ENCODE assay signal across 8 mouse cellular contexts in genomic region chr2:69635064-69635701, GRCm38 (mm10). TPM values are rescaled to one million over a fixed set of nuclear protein-coding genes. Genes with fewer than 3 reads are reported as not detected.
DNase-seq lines count a peak whose midpoint lies in the region; ATAC-seq and TF ChIP-seq lines count a peak whose summit lies in the region.

No protein-coding gene starts in this region.

- H3K27me3 ChIP-seq in G1E (ENCODE audit: insufficient read depth, low read length) = peaks cover 17% of the 10 kb centered on the region
- no peaks in the 10 kb centered on the region for H3K27me3 ChIP-seq in intestine, postnatal 0 days (replicated peaks; ENCODE audit: control insufficient read depth, insufficient read depth, low read length)
- no peaks in the 10 kb centered on the region for H3K27me3 ChIP-seq in liver, embryonic 13.5 days

- intact Hi-C loops in gastrocnemius, postnatal 14 days (cut with DNase I; ENCODE audit: low total_unique reads) = loop anchor here (10.0 kb wide), 1 partner anchor 150 kb away; the partner anchor contains the start of genes Ccdc173 and Phospho2

- H3K9ac ChIP-seq in intestine, postnatal 0 days (ENCODE audit: low read depth, low read length) = no peak overlapping the region
- peak overlapping the region; percentile 59 for H3K9ac ChIP-seq in liver, embryonic 13.5 days

- H3K4me1 ChIP-seq in G1E (ENCODE audit: insufficient read depth, low read depth, low read length) = peaks cover 4% of the 10 kb centered on the region
- H3K4me1 ChIP-seq in intestine, postnatal 0 days (replicated peaks; ENCODE audit: control insufficient read depth, insufficient read depth, low read length) = no peaks in the 10 kb centered on the region
- H3K4me1 ChIP-seq in liver, embryonic 13.5 days (replicated peaks) = 0 out of 2 replicates have a peak, but pooled peaks cover 3% of the 10 kb centered on the region

- peaks cover 8% of the 10 kb centered on the region for H3K9me3 ChIP-seq in G1E (replicated peaks)
- no peaks in the 10 kb centered on the region for H3K9me3 ChIP-seq in intestine, postnatal 0 days (ENCODE audit: control insufficient read depth)
- 0 out of 2 replicates have a peak, but pooled peaks cover 5% of the 10 kb centered on the region for H3K9me3 ChIP-seq in liver, embryonic 13.5 days (replicated peaks)

- TF ChIP-seq CTCF in G1E (IDR thresholded peaks at IDR 0.05; ENCODE audit: low read depth, low read length) = 0 out of 2 replicates have a peak, but pooled peaks have one; percentile 22
- peak; percentile 84 for TF ChIP-seq CTCF in intestine, postnatal 0 days (IDR thresholded peaks at IDR 0.05; ENCODE audit: low read depth)

- peak; percentile 70 for ATAC-seq in G1E (ENCODE audit: extremely low read depth, insufficient number of reproducible peaks, low FRiP score, poor library complexity, severe bottlenecking)
- ATAC-seq in intestine, postnatal 0 days = peak; percentile 34; the same call in 1 of the 2 replicates
- ATAC-seq in liver, embryonic 13.5 days (ENCODE audit: low read depth) = no peak

- peak overlapping the region; percentile 61 for H3K4me2 ChIP-seq in intestine, postnatal 0 days (replicated peaks; ENCODE audit: low read depth)
- H3K4me2 ChIP-seq in liver, embryonic 13.5 days = peak overlapping the region; percentile 60

- H3K27ac ChIP-seq in intestine, postnatal 0 days (ENCODE audit: low read depth, low read length) = no peak overlapping the region
- no peak overlapping the region for H3K27ac ChIP-seq in liver, embryonic 13.5 days

- no peaks in the 10 kb centered on the region for H3K36me3 ChIP-seq in G1E (replicated peaks)
- H3K36me3 ChIP-seq in intestine, postnatal 0 days (ENCODE audit: control insufficient read depth, insufficient read depth) = no peaks in the 10 kb centered on the region
- no peaks in the 10 kb centered on the region for H3K36me3 ChIP-seq in liver, embryonic 13.5 days

- H3K4me3 ChIP-seq in G1E (ENCODE audit: low read depth, low read length) = peak overlapping the region; percentile 52; the same call in 1 of the 2 replicates
- peak overlapping the region; percentile 45 for H3K4me3 ChIP-seq in intestine, postnatal 0 days (ENCODE audit: low read depth, low read length)
- H3K4me3 ChIP-seq in liver, embryonic 13.5 days (replicated peaks) = peak overlapping the region; percentile 56

- WGBS in intestine, postnatal 0 days = 8% methylated on average over 11 of the region's 11 CpGs
- 5% methylated on average over 11 of the region's 11 CpGs for WGBS in liver, embryonic 13.5 days (ENCODE audit: insufficient replicate concordance)

- DNase-seq in B cell, adult 2 months = peak; percentile 70 to 74
- peak; percentile 29 for DNase-seq in G1E (ENCODE audit: low spot score)
- DNase-seq in cerebellum, adult 9-11 months = peak; percentile 12
- DNase-seq in gastrocnemius, postnatal 14 days = peak; percentile 12
- DNase-seq in liver, embryonic 13.5 days = peak; percentile 27
- peak; percentile 83 for DNase-seq in naive thymus-derived CD4-positive, alpha-beta T cell, adult 2 months (ENCODE audit: low read depth)
- peak; percentile 50 for DNase-seq in thymus, postnatal 25 days

RNA-seq across cellular contexts. Expression of gene Bbs5, which starts 11.8 kb away (rescaled TPM):
- total RNA-seq in G1E (2014; fragmentation: Nextera tagmentation) (not detected in 2 replicates), G1E (2017) (0.70 and 1.1 TPM in 2 replicates)
- 0.09 TPM in 1 of 2 replicates, not detected in the other for polyA plus RNA-seq in G1E (2012)
- total RNA-seq in gastrocnemius, postnatal 14 days (2021) = 1 to 10 TPM; 2.8 to 4.2 TPM
- 5.0 and 6.1 TPM in 2 replicates for polyA plus RNA-seq in intestine, postnatal 0 days (2015; fragmentation: Nextera tagmentation; extraction: Ambion mirVana)
- 4.7 and 6.4 TPM in 2 replicates for polyA plus RNA-seq in liver, embryonic 13.5 days (2015; fragmentation: Nextera tagmentation; extraction: Ambion mirVana)

RNA-seq across cellular contexts. Expression of gene Klhl41, which starts 34.7 kb away (rescaled TPM):
- total RNA-seq in G1E (2014; fragmentation: Nextera tagmentation) (not detected in 2 replicates), G1E (2017) (not detected in 2 replicates)
- polyA plus RNA-seq in G1E (2012) = not detected in 2 replicates
- 100 to 1,000 TPM; 474 to 551 TPM for total RNA-seq in gastrocnemius, postnatal 14 days (2021)
- 0.07 TPM in 1 of 2 replicates, not detected in the other for polyA plus RNA-seq in intestine, postnatal 0 days (2015; fragmentation: Nextera tagmentation; extraction: Ambion mirVana)
- polyA plus RNA-seq in liver, embryonic 13.5 days (2015; fragmentation: Nextera tagmentation; extraction: Ambion mirVana) = 0.42 and 0.43 TPM in 2 replicates

RNA-seq across cellular contexts. Expression of gene Lrp2, which starts 49.3 kb away (rescaled TPM):
- not detected in 2 replicates for total RNA-seq in G1E (2014; fragmentation: Nextera tagmentation)
- 0.06 and 0.16 TPM in 2 replicates for total RNA-seq in G1E (2017)
- not detected in 2 replicates for polyA plus RNA-seq in G1E (2012)
- not detected for total RNA-seq in gastrocnemius, postnatal 14 days (2021)
- polyA plus RNA-seq in intestine, postnatal 0 days (2015; fragmentation: Nextera tagmentation; extraction: Ambion mirVana) = 1.6 TPM in 2 replicates
- 0.06 and 0.09 TPM in 2 replicates for polyA plus RNA-seq in liver, embryonic 13.5 days (2015; fragmentation: Nextera tagmentation; extraction: Ambion mirVana)

Comparison
In these comparisons a context has a peak if more than half of its experiments do, and no peak if none do; other contexts are left out.
1. DNase-seq: peak in every context shown above with its lines; median percentile 83 in naive thymus-derived CD4-positive, alpha-beta T cell, adult 2 months; 72 in B cell, adult 2 months; 50 in thymus, postnatal 25 days; 29 in G1E; 27 in liver, embryonic 13.5 days; 12 in cerebellum, adult 9-11 months; 12 in gastrocnemius, postnatal 14 days.